Comparison of ENCODE assay signal across 9 mouse cellular contexts in genomic region chr4:149789421-149790194, GRCm38 (mm10). TPM values are rescaled to one million over a fixed set of nuclear protein-coding genes. Genes with fewer than 3 reads are reported as not detected.
DNase-seq lines count a peak whose midpoint lies in the region; ATAC-seq and TF ChIP-seq lines count a peak whose summit lies in the region.
"Had no signal": no experiment of that assay in that cellular context is flagged by ENCODE, and none has a peak within 500 bp of the region (broad histone marks: within the 10 kb centered on the region; RNA-seq: fewer than 3 reads in every experiment).

No protein-coding gene starts in this region.

- no peaks in the 10 kb centered on the region for H3K79me2 ChIP-seq in CH12.LX (replicated peaks; ENCODE audit: control insufficient read depth, extremely low read depth, insufficient read depth, poor library complexity, severe bottlenecking)

- ATAC-seq in heart, embryonic 16.5 days (replicated peaks; ENCODE audit: extremely low read depth, insufficient read depth, low FRiP score), result 0 out of 2 replicates have a peak, but pooled peaks have one; percentile 26
- ATAC-seq in heart, embryonic 11.5 days (replicated peaks; ENCODE audit: insufficient number of reproducible peaks, low FRiP score, low TSS enrichment), result no peak
- ATAC-seq in lung, embryonic 15.5 days (ENCODE audit: borderline replicate concordance, extremely low read depth, low FRiP score, low TSS enrichment), result 0 out of 2 replicates have a peak, but pooled peaks have one; percentile 15

- no peak for TF ChIP-seq POLR2A in CH12.LX (IDR thresholded peaks at IDR 0.05; ENCODE audit: low read depth, low read length)

- in situ Hi-C loops in CH12.LX (cut with MboI; ENCODE audit: low pct_ligation_motif_present, low pct_unique_long_range_greater_than_20kb, low sequenced_read_pairs), result no loop called here

- no peak for DNase-seq in CH12.LX (ENCODE audit: extremely low read depth)
- peak; percentile 46 for DNase-seq in gastrocnemius, postnatal 10 days
- no peak for DNase-seq in cerebellum, postnatal 14 days
- DNase-seq in right cerebral cortex, postnatal 25 days, result no peak
- DNase-seq in c-Kit-positive CD71-positive TER-119-positive erythroid progenitor cells, embryonic 14.5 days (ENCODE audit: low spot score), result no peak
- DNase-seq: cerebellum, adult 11-12 months had no signal

- dilution Hi-C loops in CH12.LX (cut with MboI; ENCODE audit: extremely low pct_ligation_motif_present, extremely low pct_unique_long_range_greater_than_20kb, low sequenced_read_pairs), result loop anchor here (25.0 kb wide), 1 partner anchor 173 kb away; the partner anchor contains the start of gene Spsb1

- no peaks in the 10 kb centered on the region for H3K36me3 ChIP-seq in heart, embryonic 16.5 days (ENCODE audit: control insufficient read depth, insufficient read depth)
- no peaks in the 10 kb centered on the region for H3K36me3 ChIP-seq in heart, embryonic 11.5 days (ENCODE audit: control insufficient read depth, insufficient read depth, low read length)
- no peaks in the 10 kb centered on the region for H3K36me3 ChIP-seq in CH12.LX (replicated peaks in 1 of 2; ENCODE audit: control insufficient read depth in 1 of 2, insufficient read depth in 1 of 2, low read length in 1 of 2)
- H3K36me3 ChIP-seq in lung, embryonic 15.5 days, result no peaks in the 10 kb centered on the region

- TF ChIP-seq RAD21 in CH12.LX (IDR thresholded peaks at IDR 0.05; ENCODE audit: low read depth, low read length), result no peak

- no peak overlapping the region for H3K9ac ChIP-seq in heart, embryonic 16.5 days (ENCODE audit: low read length)
- no peak overlapping the region for H3K9ac ChIP-seq in heart, embryonic 11.5 days (ENCODE audit: low read depth, low read length)
- H3K9ac ChIP-seq in CH12.LX (ENCODE audit: insufficient read depth, low read depth), result no peak overlapping the region
- H3K9ac ChIP-seq in lung, embryonic 15.5 days, result no peak overlapping the region

- WGBS in heart, embryonic 16.5 days, result 76% methylated on average over 13 of the region's 13 CpGs
- 80% methylated on average over 13 of the region's 13 CpGs for WGBS in heart, embryonic 11.5 days (ENCODE audit: insufficient replicate concordance)
- WGBS in lung, embryonic 15.5 days, result 67% methylated on average over 13 of the region's 13 CpGs

- no peak for TF ChIP-seq EP300 in CH12.LX (IDR thresholded peaks at IDR 0.05; ENCODE audit: low read length)

- H3K4me2 ChIP-seq in heart, embryonic 16.5 days (ENCODE audit: low read depth, low read length), result no peak overlapping the region
- no peak overlapping the region for H3K4me2 ChIP-seq in heart, embryonic 11.5 days
- H3K4me2 ChIP-seq in CH12.LX (ENCODE audit: insufficient read depth, low read depth, poor library complexity, severe bottlenecking), result no peak overlapping the region
- no peak overlapping the region for H3K4me2 ChIP-seq in lung, embryonic 15.5 days

- H3K4me3 ChIP-seq in heart, embryonic 16.5 days (ENCODE audit: low read length), result no peak overlapping the region
- H3K4me3 ChIP-seq in heart, embryonic 11.5 days (ENCODE audit: low read depth, low read length), result no peak overlapping the region
- H3K4me3 ChIP-seq in CH12.LX (replicated peaks in 1 of 3; ENCODE audit: low read depth in 2 of 3, low read length in 2 of 3, poor library complexity in 1 of 3), result no peak overlapping the region
- H3K4me3 ChIP-seq in lung, embryonic 15.5 days, result no peak overlapping the region

- no peaks in the 10 kb centered on the region for H3K9me3 ChIP-seq in heart, embryonic 16.5 days (replicated peaks; ENCODE audit: control insufficient read depth, low read length)
- no peaks in the 10 kb centered on the region for H3K9me3 ChIP-seq in heart, embryonic 11.5 days (replicated peaks; ENCODE audit: control insufficient read depth, low read length)
- H3K9me3 ChIP-seq in CH12.LX (replicated peaks; ENCODE audit: low read length), result peaks cover 7% of the 10 kb centered on the region
- no peaks in the 10 kb centered on the region for H3K9me3 ChIP-seq in lung, embryonic 15.5 days

- no peak overlapping the region for H3K27ac ChIP-seq in heart, embryonic 16.5 days (ENCODE audit: low read length)
- no peak overlapping the region for H3K27ac ChIP-seq in heart, embryonic 11.5 days (ENCODE audit: low read depth, low read length)
- H3K27ac ChIP-seq in CH12.LX (ENCODE audit: insufficient read depth, low read depth), result no peak overlapping the region
- no peak overlapping the region for H3K27ac ChIP-seq in lung, embryonic 15.5 days

- peaks cover 11% of the 10 kb centered on the region for H3K4me1 ChIP-seq in heart, embryonic 16.5 days (ENCODE audit: control insufficient read depth, insufficient read depth, low read length)
- H3K4me1 ChIP-seq in heart, embryonic 11.5 days (ENCODE audit: control insufficient read depth, insufficient read depth, low read length), result 0 out of 2 replicates have a peak, but pooled peaks cover 4% of the 10 kb centered on the region
- H3K4me1 ChIP-seq in CH12.LX (ENCODE audit: control insufficient read depth in 1 of 2, insufficient read depth in 2 of 2), result peaks cover 0 to 7% of the 10 kb centered on the region in 2 experiments; a peak in 2 of 4 replicates
- H3K4me1 ChIP-seq in lung, embryonic 15.5 days, result peaks cover 32% of the 10 kb centered on the region

- no peaks in the 10 kb centered on the region for H3K27me3 ChIP-seq in heart, embryonic 16.5 days (ENCODE audit: control insufficient read depth, insufficient read depth, low read length)
- H3K27me3 ChIP-seq in heart, embryonic 11.5 days (ENCODE audit: control insufficient read depth, insufficient read depth, low read length), result no peaks in the 10 kb centered on the region
- H3K27me3 ChIP-seq in CH12.LX (replicated peaks), result peaks cover 9% of the 10 kb centered on the region
- H3K27me3 ChIP-seq in lung, embryonic 15.5 days, result no peaks in the 10 kb centered on the region

- no peak for TF ChIP-seq CTCF in CH12.LX (conservative IDR thresholded peaks at IDR 0.05 in 1 of 2, IDR thresholded peaks at IDR 0.05 in 1 of 2; ENCODE audit: low read depth in 2 of 2, low read length in 2 of 2)

TF ChIP-seq in CH12.LX, 34 proteins besides CTCF, POLR2A, EP300 and RAD21:
- TF ChIP-seq NRF1 (IDR thresholded peaks at IDR 0.05; ENCODE audit: low read depth, low read length), result peak; percentile 39; the same call in 1 of the 2 replicates
- TF ChIP-seq PAX5 (IDR thresholded peaks at IDR 0.05; ENCODE audit: low read length), result no peak
- no peak for TF ChIP-seq GABPA (IDR thresholded peaks at IDR 0.05; ENCODE audit: insufficient replicate concordance, low read depth, low read length)
- no peak for TF ChIP-seq CHD1 (IDR thresholded peaks at IDR 0.05; ENCODE audit: low read depth, low read length)
- no peak for TF ChIP-seq POLR2AphosphoS2 (IDR thresholded peaks at IDR 0.05; ENCODE audit: low read depth, low read length)
- TF ChIP-seq ELF1 (IDR thresholded peaks at IDR 0.05; ENCODE audit: low read depth, low read length), result no peak
- TF ChIP-seq ETS1 (conservative IDR thresholded peaks at IDR 0.05; ENCODE audit: low read depth, low read length), result no peak
- no peak for TF ChIP-seq ZMIZ1 (IDR thresholded peaks at IDR 0.05; ENCODE audit: low read depth, low read length)
- TF ChIP-seq MYC (IDR thresholded peaks at IDR 0.05; ENCODE audit: low read depth, low read length), result no peak

RNA-seq across cellular contexts. Expression of gene Slc25a33, which starts 15.5 kb away (rescaled TPM):
- 6.5 TPM in 2 replicates for polyA plus RNA-seq in heart, embryonic 16.5 days (2015; fragmentation: Nextera tagmentation; extraction: Ambion mirVana)
- polyA plus RNA-seq in heart, embryonic 11.5 days (2014; fragmentation: Nextera tagmentation; extraction: Ambion mirVana), result 7.4 and 9.4 TPM in 2 replicates
- total RNA-seq in CH12.LX (2012; rRNA removed) (24.4 and 25.3 TPM in 2 replicates), CH12.LX (2014; rRNA removed) (32.3 and 35.5 TPM in 2 replicates)
- polyA plus RNA-seq in CH12.LX (2012; ENCODE audit: insufficient read length, low read depth), result 32.4 and 33.3 TPM in 2 replicates
- 1 to 10 TPM; 7.2 to 9.5 TPM for total RNA-seq in gastrocnemius, postnatal 10 days (2021)
- 8.5 and 8.7 TPM in 2 replicates for polyA plus RNA-seq in lung, embryonic 15.5 days (2015; fragmentation: Nextera tagmentation; extraction: Ambion mirVana)

RNA-seq across cellular contexts. Expression of gene Tmem201, which starts 51.8 kb away (rescaled TPM):
- 46.4 and 52.3 TPM in 2 replicates for polyA plus RNA-seq in heart, embryonic 16.5 days (2015; fragmentation: Nextera tagmentation; extraction: Ambion mirVana)
- polyA plus RNA-seq in heart, embryonic 11.5 days (2014; fragmentation: Nextera tagmentation; extraction: Ambion mirVana), result 25.5 and 32.5 TPM in 2 replicates
- total RNA-seq in CH12.LX (2012; rRNA removed), result 16.2 and 18.0 TPM in 2 replicates
- total RNA-seq in CH12.LX (2014; rRNA removed), result 6.4 and 6.5 TPM in 2 replicates
- polyA plus RNA-seq in CH12.LX (2012; ENCODE audit: insufficient read length, low read depth), result 23.7 and 29.2 TPM in 2 replicates
- 10 to 100 TPM; 49.7 to 52.2 TPM for total RNA-seq in gastrocnemius, postnatal 10 days (2021)
- 31.6 TPM in 2 replicates for polyA plus RNA-seq in lung, embryonic 15.5 days (2015; fragmentation: Nextera tagmentation; extraction: Ambion mirVana)
